ENCODE assay signal across 8 mouse cellular contexts in the genomic region with DNA sequence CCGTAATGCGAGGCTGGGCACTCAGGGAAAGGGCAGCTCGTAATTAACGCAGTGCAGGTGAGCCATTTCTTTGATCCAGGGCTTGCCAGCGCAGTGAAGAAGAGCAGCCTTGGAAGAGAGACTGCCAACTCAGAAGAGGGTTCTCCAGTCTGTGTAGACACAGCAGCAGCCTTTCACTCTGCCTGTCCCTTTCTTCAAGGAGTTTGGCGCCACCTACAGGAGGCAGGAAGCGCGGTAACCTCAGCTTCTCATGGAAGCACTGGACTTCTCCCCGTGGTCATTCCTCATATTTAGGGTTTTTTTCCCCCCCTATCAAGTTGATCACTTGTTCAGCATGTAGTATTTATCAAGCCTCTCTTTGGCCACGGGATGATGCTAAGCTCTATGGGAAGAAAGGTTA.
DNase-seq lines count a peak whose midpoint lies in the region; TF ChIP-seq lines count a peak whose summit lies in the region.

No protein-coding gene starts in this region.

- WGBS in forebrain, embryonic 10.5 days = 26% methylated on average over 10 of the region's 10 CpGs

- intact Hi-C loops in heart, postnatal 14 days (cut with DNase I) = loop anchor here (1.0 to 10.0 kb wide), 3 partner anchors 549 to 1313 kb away; no protein-coding TSS in a partner anchor

- no peaks in the 10 kb centered on the region; the same call in 1 of the 2 replicates for H3K27me3 ChIP-seq in forebrain, embryonic 10.5 days (ENCODE audit: poor library complexity, severe bottlenecking)

- peak; percentile 74 for DNase-seq in ES-CJ7 (ENCODE audit: low read depth, low spot score)
- peak; percentile 69 for DNase-seq in forebrain, embryonic 10.5 days (ENCODE audit: extremely low spot score, low spot score)
- peak; percentile 76 to 89 for DNase-seq in heart, postnatal 14 days
- DNase-seq in layer of hippocampus, adult 2 months (ENCODE audit: low spot score in 2 of 2) = peak; percentile 79
- peak; percentile 90 for DNase-seq in lung, postnatal 10 days
- DNase-seq in ovary, postnatal 14 days (ENCODE audit: low spot score) = peak; percentile 76
- peak; percentile 46 to 55 for DNase-seq in thymus, postnatal 36 days

- H3K27ac ChIP-seq in bone marrow macrophage, adult 2 months (ENCODE audit: insufficient read depth, low read depth, low read length) = peak overlapping the region; percentile 76
- 0 out of 2 replicates have a peak overlapping the region, but pooled peaks have one; percentile 40 for H3K27ac ChIP-seq in forebrain, embryonic 10.5 days
- H3K27ac ChIP-seq in layer of hippocampus, adult 2 months = peak overlapping the region; percentile 85

- H3K4me1 ChIP-seq in bone marrow macrophage, adult 2 months (ENCODE audit: control insufficient read depth, insufficient read depth, low read length) = peaks cover 64% of the 10 kb centered on the region
- H3K4me1 ChIP-seq in forebrain, embryonic 10.5 days = peaks cover 31% of the 10 kb centered on the region

- no peak for TF ChIP-seq POLR2A in bone marrow macrophage, adult 2 months (IDR thresholded peaks at IDR 0.05; ENCODE audit: borderline replicate concordance, low read depth, low read length)

- peak overlapping the region; percentile 25 for H3K4me3 ChIP-seq in bone marrow macrophage, adult 2 months (ENCODE audit: insufficient read depth, low read length)
- H3K4me3 ChIP-seq in forebrain, embryonic 10.5 days = no peak overlapping the region
- peak overlapping the region; percentile 28; the same call in 1 of the 2 replicates for H3K4me3 ChIP-seq in layer of hippocampus, adult 2 months

- TF ChIP-seq CTCF in bone marrow macrophage, adult 2 months (IDR thresholded peaks at IDR 0.05; ENCODE audit: low read depth, low read length) = peak; percentile 59
- TF ChIP-seq CTCF in layer of hippocampus, adult 2 months (conservative IDR thresholded peaks at IDR 0.05) = peak; percentile 96

- peaks cover 3% of the 10 kb centered on the region; the same call in 1 of the 2 replicates for H3K36me3 ChIP-seq in forebrain, embryonic 10.5 days (replicated peaks)

- no peaks in the 10 kb centered on the region for H3K9me3 ChIP-seq in forebrain, embryonic 10.5 days
